Mouse (Mus musculus): ENCODE measurements around the gene Zfhx3.

Zfhx3 gene

GRCm38 (mm10) chr8:108017727-108018126 is 75.3 kb downstream of the Zfhx3 start:
- DNase-seq (ENCODE audit: low read depth, low spot score), result no peak

- no peak for DNase-seq (ENCODE audit: low read depth, low spot score)
Measured at GRCm38 (mm10) chr8:108019651-108020050, 77.2 kb downstream of the Zfhx3 start.

DNA sequence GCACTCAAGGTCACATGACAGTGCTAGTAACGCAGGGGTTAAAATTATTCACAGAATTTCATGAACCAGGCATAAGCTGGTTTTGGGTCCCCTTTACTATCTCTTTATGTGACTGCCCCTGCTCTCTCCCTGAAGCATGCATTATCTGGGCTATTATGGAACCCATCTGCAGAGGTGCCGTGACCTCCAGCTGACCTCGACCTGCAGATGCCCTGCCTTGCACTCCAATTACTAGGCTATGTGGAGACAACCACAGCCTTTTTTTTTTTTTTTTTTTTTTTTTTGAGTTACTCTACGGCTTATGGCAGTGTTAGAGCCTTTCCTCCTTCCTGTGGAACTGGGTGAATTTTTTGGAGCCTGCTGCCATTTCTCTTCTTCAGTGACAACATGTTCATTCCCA is 80.0 kb downstream of the Zfhx3 start:
- no peak for DNase-seq (ENCODE audit: low read depth, low spot score)

DNA sequence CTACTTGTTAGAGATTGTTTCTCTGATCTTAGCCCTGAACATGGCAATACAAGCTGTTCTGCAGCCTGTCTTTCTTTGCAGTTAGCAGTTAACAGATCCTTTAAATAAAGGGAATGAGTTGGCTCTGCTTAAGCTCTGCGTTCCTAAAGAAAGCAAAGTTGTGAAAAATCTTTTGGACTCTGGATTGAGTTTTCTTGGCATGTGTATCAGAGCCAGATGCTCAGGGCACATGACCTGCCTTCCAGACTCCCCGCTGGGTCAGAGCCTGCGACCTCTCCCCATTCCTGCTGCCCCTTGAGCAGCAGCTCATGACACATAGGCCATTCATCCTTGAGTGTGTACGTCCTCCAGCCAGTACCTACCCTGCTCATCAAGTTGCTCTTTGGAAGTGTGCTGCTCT is 81.9 kb downstream of the Zfhx3 start:
- DNase-seq (ENCODE audit: low read depth, low spot score), result no peak

GRCm38 (mm10) chr8:108025249-108025648 is 82.8 kb downstream of the Zfhx3 start:
- DNase-seq (ENCODE audit: low read depth, low spot score), result no peak

- DNase-seq (ENCODE audit: low read depth, low spot score), result no peak
Measured at GRCm38 (mm10) chr8:108026557-108027440, 84.4 kb downstream of the Zfhx3 start.

DNA sequence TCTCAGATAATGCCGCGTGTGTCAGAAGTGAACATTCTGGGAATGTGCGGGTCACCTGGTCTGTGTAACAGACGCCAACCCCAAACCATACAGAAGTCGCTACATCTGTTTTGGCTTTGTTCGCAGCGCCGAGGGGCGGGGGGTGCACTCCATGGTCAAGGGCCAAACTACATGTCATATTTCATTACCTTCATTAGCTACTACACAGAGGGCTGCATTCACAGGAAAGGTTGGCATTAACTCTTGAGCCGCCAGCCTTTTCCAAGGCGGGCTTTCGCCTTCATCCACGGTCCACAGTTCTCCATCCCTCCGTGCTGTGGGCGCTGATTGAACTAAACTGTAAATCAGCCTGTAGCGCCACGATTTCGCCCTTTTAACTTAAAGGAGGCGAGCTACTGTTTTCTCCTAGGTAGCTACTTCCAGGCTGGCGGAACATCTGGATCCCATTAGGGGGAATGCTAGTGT is 85.1 kb downstream of the Zfhx3 start:
- DNase-seq (ENCODE audit: low read depth, low spot score), result no peak

DNA sequence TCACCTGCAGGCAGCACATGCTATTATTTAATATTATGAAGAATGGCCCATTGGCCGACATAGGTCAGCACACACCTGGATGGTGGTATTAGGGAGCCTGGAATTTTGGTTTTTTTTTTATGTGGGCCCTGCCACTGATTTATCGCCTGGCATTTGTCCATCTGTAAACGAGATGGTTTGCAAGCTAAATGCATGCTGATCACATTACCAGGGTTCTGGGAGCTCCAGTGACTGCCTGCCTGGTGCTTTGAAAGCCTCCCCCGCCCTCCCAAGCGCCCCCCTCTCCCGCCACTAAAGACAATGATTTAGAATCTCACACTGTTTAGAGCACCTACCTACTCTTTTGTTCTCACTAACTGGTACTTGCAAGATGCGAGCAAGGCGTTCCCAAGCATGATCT is 86.0 kb downstream of the Zfhx3 start:
- DNase-seq (ENCODE audit: low read depth, low spot score), result no peak

GRCm38 (mm10) chr8:108031159-108031558 is 88.7 kb downstream of the Zfhx3 start:
- DNase-seq (ENCODE audit: low read depth, low spot score), result no peak

GRCm38 (mm10) chr8:108034070-108034469 is 91.6 kb downstream of the Zfhx3 start:
- no peak for DNase-seq (ENCODE audit: low read depth, low spot score)

DNA sequence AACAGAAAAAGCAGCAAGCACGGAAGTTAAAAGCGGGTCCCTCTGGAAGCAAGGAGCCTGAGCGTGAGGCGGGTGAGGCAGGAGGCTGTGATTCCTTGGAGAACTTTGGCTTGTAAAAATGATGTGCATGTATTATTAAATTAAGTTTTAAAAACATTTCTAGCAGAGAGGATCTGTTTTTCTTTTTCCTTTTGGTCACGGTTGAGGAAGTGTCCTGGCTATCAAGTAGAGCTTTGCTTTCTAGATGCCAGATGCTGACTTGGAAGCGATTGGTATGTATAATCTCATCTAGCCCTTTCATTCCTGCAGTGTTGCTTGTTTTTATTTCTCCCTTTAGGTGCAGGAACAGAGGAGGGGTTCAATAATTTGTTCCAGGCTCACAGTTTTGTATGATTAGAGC is 92.3 kb downstream of the Zfhx3 start:
- DNase-seq (ENCODE audit: low read depth, low spot score), result no peak

- DNase-seq (ENCODE audit: low read depth, low spot score), result no peak
Measured at GRCm38 (mm10) chr8:108043618-108044017, 101.2 kb downstream of the Zfhx3 start.

GRCm38 (mm10) chr8:108044185-108044584 is 101.7 kb downstream of the Zfhx3 start:
- DNase-seq (ENCODE audit: low read depth, low spot score), result no peak

- DNase-seq (ENCODE audit: low read depth, low spot score), result no peak
Measured at GRCm38 (mm10) chr8:108056241-108056640, 113.8 kb downstream of the Zfhx3 start.

- DNase-seq (ENCODE audit: low read depth, low spot score), result no peak
Measured at GRCm38 (mm10) chr8:108061972-108062371, 119.5 kb downstream of the Zfhx3 start.

DNA sequence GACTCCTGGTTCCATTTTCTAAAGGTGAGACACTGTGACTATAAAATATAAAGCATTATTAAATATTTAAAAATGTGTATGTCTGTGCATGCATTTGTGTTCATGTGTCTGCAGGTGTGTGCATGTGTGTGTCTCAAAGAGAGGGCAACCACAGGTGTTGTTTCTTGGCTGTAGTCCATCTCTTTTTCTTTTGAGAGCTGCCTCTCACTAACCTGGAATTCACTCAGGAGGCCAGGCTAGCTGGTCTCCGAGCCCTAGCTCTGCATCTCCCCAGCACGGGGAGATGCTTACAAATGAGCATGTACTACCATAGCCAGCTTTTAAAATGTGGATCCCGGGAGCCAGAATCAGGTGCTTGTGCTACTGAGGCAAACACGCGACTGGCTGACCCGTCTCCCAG is 124.7 kb downstream of the Zfhx3 start:
- DNase-seq (ENCODE audit: low read depth, low spot score), result no peak

DNA sequence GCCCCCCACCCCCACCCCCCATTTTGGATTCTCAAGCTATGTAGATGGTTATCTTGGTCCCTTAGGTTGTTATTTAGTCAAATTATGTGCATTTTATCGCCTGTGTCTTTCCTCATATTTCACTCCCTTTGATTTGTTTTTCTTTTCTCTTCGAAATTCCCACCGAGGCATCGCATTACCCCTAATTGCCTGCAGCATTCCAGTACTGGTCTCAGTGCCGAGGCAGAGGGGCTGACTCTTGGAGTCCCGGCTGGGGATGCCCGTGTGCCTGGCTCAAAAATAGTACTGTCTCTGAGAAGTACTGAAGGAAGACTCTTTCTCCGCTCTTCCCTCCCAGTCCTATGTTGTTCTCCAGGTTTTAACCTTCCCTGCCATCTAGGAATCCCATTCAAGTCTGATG is 125.8 kb downstream of the Zfhx3 start:
- DNase-seq (ENCODE audit: low read depth, low spot score), result no peak

GRCm38 (mm10) chr8:108070438-108070837 is 128.0 kb downstream of the Zfhx3 start:
- DNase-seq (ENCODE audit: low read depth, low spot score), result no peak

- DNase-seq (ENCODE audit: low read depth, low spot score), result no peak
Measured at GRCm38 (mm10) chr8:108072126-108072746, 129.8 kb downstream of the Zfhx3 start.

DNA sequence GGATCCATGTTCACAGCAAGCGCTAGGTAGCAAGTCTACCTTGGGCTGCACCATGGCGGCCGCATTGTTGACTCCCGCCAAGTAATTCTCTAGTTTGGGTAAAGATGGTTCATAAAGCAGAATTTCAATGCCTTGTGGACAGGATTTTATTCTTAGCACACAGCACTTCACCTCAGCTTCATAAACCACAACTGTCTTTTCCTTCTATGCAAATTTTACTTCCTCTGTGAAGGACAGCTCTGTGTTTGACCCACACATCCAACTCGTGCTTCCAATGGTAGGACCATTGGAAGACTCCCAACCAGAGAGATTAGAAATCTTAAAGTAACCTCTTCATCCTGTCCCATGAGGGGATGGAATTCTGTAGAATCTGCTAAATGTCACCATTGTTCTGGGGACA is 130.4 kb downstream of the Zfhx3 start:
- no peak for DNase-seq (ENCODE audit: low read depth, low spot score)

- no peak for DNase-seq (ENCODE audit: low read depth, low spot score)
Measured at GRCm38 (mm10) chr8:108075176-108075575, 132.7 kb downstream of the Zfhx3 start.

- no peak for DNase-seq (ENCODE audit: low read depth, low spot score)
Measured at GRCm38 (mm10) chr8:108078726-108079125, 136.3 kb downstream of the Zfhx3 start.

GRCm38 (mm10) chr8:108086913-108087312 is 144.5 kb downstream of the Zfhx3 start:
- no peak for DNase-seq (ENCODE audit: low read depth, low spot score)

All from CD4-positive helper T cell, adult 2 months (primary cell).